Mouse (Mus musculus): ENCODE data around the gene Kdelr1.

Kdelr1 gene

DNA sequence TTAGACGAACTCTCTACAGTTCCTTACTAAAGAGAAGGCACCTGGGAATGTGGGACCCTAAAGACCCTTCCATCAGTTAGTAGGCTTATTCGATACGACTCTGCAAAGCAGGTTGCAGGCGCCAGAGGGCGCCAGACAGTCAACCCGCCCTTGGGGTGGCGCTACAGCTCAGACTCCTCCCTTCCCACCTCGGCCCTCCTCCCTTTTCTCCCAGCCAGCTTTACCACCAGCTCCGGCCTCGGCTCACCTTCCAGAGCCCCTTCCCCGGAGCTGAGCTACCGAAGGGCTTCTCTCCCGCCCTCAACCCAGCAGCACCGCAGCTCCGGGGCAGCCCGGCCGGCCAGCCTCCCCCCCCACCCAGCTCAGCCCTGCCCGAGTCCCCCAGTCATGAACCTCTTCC is at the start of gene Kdelr1:
Gene Kdelr1 (plus strand): TSS at position 149 of the 400 bp plus-strand sequence.
- DNase-seq (ENCODE audit: low spot score), result peak; percentile 90

DNA sequence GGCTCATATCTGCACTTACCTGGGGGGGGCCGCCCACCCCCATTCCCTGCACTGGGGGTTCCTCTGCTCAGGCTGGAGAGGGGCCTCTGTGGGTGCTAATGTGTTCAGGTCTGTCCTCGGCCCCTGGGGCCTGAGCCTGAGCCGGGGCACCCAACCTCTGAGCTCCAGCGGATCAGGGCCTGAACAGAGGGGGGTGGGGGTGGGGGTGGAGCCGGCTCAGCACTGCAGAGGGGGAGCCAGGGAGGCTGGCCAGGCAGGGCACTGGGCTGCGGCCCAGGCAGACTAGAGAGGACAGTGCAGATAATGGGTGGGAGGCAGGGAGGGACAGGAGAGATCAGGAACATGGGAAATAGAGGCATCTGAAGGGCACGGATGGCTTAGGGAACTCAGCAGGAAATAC is 48.0 kb upstream of the Kdelr1 start, which contains the start of gene Kcnj14:
Gene Kcnj14 (minus strand): TSS at position 185 of the 400 bp plus-strand sequence.
- no peak for DNase-seq (ENCODE audit: low spot score)

DNA sequence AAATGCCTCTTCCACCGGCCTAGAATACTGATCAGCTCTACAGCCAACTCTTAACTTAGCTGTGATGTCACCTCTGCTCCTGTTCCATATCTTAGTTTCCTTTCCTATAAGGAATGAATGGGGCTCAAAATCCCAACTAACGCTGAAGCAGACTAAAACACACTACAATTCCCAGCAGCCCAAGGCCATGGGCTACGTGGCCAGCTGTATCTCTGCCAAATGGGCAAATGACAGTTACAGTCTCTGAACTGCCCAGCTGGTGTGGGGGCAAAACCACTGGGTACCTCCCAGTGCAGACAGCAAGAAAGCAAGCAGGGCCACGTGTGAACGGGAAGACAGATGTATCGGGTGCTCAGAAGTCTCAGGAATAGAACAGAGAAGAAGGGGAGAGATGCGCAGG is 45.9 kb upstream of the Kdelr1 start:
- no peak for DNase-seq (ENCODE audit: low spot score)

DNA sequence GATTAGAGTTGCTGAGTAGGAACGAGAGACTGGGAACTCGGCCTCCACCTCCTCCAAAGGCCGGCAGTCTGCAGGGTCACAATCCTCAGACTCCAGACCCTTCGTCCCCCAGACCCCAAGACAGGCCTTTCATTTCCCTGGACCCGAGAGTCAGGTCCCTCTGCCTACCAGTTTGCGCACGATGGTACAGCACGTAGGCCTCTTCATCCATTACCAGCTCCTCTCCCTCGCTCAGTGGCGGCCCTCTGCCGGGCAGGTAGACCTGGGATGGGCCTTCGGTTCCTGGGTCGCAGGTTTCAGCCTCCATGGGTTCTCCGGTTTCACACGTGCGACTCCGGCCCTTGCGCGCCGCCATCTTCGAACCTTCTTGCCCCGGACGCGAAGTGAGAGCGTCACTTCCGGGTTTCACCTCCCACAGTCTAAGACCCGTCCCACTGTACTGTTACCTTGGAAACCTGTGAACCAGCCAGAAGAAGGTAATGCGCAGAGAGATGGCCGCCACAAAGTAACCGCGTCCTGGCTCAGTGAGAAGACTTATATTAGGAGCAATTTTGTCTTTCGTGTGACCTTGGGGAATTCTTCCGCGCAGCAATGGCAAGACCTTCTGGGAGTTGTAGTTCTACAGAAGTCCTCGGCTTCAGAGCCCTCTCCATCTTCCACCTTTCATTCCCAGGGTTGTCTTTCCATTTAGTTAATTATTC is 42.0 kb upstream of the Kdelr1 start, which contains the start of gene Grwd1:
Gene Grwd1 (minus strand): TSS at position 518 of the 701 bp plus-strand sequence.
- peak; percentile 82 for DNase-seq (ENCODE audit: low spot score)

DNA sequence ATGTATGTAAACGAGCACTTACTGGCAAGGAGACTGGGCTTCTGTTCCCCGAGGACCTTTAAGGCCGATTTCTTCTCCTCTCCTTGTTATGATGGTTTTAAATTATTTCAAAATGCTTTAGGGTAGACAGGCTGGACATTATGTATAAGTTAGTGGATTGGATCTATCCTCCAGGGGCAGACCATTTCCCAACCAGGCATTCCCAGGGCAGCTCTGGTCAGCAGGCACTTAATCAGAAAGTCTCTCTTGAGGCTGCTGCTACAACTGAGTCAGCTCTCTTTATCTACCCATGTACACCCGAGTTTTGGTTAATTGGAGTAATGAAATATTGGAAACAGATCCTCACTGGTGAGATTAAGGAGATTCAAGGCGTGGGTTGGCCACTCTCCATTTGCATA is 41.4 kb upstream of the Kdelr1 start:
- DNase-seq (ENCODE audit: low spot score), result no peak

DNA sequence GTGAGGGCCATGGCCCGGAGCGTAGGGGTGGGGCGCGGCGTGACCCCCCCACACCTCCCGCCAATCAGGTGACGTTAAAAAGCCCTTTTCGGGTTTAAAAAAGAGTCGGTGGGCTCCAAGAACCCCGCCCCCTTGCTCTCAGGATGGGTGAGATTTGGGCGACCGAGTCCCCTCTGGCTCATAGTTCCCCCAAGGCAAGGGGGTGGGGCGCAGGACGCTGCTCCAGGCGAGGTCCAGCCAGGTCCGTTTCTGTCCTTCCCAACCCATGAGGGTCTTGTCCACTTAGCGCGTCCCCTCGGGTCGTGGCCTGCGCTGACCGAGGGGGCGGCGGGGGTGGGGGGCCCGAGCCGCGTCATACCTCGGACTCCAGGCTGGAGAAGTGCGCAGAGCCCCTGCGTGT is 40.1 kb upstream of the Kdelr1 start:
- DNase-seq (ENCODE audit: low spot score), result no peak

DNA sequence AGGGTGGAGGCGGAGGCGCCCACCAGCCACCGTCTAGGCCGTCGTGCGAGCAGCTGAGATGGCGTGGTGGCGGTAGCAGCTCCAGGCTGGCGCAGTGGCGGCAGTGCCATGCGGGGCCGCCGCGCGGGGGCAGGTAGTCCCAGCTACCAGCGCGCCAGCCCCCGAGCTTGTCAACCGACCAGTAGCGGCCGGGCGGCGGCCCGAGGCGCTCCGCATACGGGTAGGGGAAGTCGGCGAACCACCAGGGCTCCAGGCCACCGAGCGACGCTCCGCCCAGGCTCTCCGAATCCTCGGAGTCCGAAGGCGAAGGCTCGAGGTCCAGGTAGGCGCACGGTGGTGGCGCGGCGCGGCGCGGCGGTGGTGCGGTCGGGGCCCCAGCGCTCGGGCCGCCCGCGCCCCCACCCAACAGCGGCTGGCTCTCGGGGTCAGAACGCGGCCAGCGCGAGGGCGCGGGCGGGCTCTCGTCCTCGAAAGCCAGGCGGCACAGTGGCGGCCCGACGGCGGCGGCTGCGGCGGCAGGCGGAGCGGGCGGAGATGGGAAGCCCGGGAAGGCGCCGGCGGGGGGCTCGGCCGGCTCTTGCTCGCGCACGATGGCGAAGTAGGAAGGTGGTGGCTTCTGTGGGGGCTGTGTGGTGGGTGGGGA is 39.3 kb upstream of the Kdelr1 start:
- peak; percentile 13 for DNase-seq (ENCODE audit: low spot score)

DNA sequence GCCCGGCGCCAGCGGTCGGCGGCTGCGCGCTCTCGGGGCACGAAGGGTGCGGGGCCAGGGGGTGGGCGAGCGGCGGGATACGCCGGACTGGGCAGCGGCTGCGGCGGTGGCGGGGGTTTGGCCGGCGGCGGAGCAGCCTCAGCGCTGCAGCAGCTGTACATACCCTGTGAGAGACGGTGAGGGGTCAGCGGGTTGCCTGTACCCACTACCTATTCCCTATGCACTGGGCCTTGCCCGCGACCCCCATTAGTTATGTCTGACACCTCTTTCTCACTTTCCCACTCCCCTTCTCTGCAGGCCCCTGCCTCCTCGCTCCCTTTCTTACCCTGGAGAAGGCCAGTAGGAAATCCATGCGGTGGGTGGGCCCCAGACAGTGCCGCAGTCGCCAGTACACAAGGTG is 38.6 kb upstream of the Kdelr1 start:
- no peak for DNase-seq (ENCODE audit: low spot score)

DNA sequence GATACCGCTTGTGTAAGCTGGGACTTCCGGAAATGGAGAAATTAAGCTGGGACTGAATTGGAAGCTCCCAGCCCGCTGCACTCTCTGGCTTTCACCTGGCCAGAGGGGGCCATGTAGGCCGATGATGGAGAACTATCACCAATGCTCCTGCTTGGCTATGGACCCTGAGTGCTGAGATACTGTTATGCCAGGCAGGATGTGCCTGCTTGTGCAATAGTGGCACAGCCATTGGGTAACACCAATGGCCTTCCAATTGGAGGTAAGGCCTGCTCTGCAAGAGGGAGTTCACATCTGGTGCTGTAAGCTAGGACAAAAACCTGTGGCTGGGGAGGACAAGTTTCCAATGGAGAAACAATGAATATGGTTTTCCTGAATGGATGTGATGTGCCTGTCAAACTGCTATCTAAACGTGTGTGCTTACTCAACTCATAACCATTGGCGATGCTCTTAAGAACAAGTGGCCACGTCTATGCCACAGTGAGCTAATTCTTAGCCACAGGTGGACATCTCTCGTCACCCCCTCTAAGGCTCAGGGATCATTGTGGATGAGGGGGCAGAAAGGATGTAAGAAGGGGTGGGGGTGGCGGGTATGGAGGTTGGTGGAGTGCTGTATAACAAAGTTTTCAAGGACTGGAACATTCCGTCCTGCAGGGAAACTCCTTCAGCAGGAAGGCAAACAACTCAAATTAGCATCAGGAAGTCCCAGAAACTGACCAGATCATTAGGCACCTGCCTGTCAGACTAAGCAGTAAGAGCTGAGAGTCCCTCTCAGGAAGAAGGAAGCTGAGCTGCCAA is 29.4 kb upstream of the Kdelr1 start:
- DNase-seq (ENCODE audit: low spot score), result no peak

DNA sequence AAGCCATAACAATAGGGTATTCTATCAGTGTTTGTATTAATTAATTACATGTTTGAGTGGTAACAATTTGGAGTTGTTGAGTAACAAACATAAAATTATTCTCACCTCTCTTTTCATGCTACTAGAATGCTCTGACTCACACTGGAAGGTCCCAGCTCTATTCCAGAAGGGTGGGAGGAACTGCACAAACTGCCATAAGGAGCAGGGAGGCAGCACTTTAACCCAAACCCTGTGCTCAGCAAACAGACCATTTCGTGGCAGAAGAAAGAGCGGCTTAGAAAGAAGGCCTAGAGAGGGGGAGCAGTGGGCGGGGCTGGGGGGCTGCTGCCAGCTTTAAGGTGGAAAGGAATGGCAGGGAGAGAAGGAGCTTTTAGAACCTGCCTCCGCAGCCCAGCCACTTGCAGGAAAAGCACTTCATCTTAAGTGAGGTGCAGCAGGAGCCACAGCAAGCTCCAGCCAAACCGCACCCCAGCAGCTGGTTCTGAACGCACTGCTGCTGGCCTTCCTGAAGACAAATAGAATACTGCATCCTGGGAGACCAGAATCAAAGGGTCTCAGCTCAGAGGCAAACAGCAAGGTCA is 24.0 kb upstream of the Kdelr1 start:
- DNase-seq (ENCODE audit: low spot score), result no peak

DNA sequence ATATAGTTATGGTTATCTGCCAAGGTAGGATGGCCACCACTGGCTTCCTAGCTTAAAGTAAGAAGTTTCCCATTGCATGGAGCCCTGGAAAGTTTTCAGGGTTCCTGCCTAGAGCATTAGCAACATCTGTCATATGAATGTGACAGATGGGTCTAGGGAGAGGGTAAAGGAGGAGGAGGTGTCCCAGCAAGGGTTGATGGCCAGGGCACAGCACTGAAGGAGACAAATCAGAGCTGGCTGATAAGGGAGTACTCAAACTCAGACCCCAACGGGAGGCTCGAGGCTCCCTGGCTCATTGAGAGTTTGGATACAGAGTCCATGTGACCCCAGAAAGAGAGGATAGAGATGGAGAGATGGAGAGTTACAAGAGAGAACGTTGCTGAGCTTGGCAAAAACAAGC is 21.9 kb upstream of the Kdelr1 start:
- DNase-seq (ENCODE audit: low spot score), result no peak

DNA sequence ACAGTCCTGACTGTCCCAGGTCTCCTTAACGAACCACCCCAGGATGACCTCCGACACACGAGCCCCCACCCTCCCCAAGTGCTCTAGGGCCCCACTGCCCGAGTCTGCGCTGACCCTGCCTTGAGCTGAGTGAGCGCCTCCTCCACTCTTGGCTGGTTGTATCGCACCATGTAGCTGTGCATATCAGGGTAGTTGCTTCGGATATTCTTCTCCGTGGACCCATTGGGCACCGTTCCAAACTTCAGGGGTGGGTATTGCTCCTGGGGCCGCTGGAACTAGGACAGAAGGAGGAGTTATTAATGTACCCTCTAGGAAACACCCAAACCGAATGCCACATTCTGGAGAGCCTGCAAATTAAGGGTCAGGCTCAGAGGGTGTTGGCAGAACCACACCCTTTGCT is 19.5 kb upstream of the Kdelr1 start:
- DNase-seq (ENCODE audit: low spot score), result no peak

DNA sequence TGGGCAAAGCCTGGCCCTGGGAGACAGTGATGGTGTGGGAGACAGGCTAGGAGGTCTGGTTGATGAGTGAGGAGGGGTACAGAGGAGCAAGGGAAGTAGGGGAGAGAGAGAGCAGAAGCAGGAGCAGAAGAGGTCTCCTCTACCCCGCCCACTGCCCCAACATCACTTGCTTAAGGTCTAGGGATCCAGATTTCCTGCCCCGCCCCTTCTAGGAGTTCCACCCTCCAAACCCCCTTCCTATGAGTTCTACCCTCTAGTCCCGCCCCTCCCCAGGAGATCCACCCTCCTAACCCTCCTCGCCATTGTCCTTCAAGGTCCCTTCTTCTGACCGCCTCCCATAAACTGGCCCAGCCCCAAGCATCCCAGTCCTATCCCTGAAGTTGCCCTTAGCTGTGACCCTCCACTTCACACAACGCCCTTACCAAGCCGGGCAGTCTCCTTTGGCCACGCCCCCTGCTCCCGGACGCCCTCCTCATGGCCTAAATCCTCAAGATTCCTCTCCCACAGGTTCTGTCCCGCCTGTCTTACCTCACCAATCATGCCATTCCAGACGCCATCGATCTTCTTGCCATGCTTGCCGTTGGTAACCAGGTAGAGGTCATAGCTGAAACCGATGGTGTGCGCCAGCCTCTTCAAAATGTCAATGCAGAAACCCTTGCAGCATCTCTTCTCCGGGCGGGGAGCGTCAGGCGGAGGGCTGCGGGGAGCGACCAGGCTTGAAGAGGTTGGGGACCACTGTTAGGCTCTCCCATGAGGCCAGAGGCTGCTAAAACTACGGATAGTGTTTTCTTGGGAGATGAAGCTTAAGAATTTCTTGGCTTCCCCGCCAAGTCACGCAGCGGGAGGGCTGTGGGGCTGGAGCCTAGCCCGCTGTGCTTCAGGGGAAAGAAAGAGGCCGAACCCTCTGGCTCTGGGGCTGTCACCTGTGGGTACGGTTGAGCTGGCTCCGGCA is 15.3 kb upstream of the Kdelr1 start:
- DNase-seq (ENCODE audit: low spot score), result no peak

DNA sequence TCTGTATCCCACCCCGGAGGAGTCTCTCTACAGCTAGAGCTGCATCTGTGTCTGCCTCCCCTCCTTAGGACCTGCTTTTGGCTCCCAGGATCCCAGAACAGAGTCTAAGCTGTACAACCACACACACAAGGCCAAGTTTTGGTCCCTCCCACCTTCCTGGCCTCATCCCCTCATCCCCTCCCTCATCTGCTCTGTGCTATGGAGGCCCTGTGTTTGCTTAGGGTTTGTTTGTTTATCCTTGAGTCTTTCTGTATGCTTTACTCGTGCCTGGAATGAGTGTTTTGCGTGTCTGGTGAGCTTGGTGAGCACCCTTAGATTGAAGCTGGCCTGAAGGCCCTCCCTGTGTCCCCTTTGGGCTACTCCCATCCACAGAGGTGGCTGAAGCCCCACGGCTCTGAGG is 13.6 kb upstream of the Kdelr1 start:
- no peak for DNase-seq (ENCODE audit: low spot score)

DNA sequence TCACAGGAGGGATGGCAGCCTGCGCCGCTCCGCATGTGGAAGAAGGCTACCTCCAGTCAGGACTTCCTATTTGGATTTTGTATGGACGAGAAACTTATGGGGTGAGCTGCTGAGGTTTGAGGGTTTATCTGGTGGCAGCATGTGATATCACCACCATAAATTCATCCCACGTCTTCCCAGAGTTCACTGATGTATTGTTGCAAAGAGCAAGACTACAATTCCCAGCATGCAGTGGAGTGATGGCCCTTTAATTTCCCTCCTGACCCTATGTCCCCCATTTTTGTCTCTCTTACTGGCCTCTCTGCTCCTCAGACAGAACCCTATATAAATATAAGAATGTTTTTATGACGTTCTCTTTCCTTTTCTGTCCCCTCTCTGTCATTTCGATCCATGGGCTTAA is 9.8 kb upstream of the Kdelr1 start:
- no peak for DNase-seq (ENCODE audit: low spot score)

DNA sequence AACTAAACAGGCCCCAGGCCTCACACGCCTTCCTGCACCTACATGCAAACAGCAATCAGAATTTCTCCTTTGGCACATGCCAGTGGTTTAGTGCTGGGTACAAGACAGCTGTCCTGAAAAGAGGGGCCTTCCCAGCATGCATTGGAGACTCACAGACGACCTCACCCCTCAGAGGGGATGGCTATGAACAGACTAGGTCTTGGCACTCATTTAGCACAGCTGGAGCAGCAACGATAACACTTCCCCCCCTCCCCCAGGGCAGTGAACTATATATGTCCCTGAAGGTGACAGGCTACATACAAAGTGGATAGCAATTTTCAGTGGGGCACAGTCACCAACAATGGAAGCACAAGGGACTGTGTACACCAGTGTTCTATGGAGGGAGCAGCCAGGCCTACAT is 8.1 kb upstream of the Kdelr1 start:
- DNase-seq (ENCODE audit: low spot score), result no peak

DNA sequence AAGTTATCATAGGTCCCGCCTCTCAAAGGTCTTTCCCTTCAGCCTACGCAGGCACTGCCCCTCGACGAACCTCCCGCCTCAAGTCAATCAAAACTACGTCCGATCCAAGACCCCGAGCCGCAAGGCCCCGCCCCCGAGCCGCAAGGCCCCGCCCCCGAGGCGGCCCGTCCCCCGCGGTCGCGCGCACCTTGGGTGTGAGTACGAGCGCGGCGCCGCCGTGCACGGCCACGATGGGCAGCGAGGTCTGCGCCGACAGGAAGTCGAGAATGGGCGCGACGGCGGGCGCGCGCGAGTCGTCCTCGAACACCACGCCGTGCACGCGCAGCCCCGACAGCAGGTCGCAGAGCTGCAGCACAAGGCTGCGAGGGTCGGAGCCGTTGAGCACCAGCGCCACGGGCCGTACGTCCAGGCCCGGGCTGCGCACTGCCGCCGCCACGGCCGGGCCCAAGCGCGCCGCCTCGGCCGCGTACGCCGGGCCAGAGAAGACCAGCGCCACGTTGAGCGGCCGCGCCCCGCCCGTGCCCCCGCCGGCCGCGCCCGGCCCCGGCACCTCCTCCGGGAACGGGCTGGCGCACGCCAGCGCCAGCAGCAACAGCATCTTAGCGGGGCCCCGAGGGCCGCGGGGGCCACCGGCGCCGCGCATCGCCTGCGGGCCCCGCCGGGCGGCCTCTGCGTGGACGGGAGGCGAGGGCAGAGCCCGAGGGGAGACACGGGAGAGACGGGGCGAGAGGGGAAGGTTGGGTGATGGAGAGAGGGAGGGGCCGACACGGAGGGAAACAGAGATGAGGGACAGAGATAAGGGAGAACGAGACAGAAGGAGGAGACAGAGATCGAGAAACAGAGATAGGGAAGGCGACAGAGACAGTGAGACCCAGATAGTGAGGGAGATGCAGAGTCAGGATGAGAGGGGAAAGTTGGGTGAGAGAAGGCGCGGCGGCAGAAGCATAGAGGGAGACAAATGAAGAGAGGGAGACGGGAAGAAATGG is 6.4 kb upstream of the Kdelr1 start:
- DNase-seq (ENCODE audit: low spot score), result peak; percentile 85

DNA sequence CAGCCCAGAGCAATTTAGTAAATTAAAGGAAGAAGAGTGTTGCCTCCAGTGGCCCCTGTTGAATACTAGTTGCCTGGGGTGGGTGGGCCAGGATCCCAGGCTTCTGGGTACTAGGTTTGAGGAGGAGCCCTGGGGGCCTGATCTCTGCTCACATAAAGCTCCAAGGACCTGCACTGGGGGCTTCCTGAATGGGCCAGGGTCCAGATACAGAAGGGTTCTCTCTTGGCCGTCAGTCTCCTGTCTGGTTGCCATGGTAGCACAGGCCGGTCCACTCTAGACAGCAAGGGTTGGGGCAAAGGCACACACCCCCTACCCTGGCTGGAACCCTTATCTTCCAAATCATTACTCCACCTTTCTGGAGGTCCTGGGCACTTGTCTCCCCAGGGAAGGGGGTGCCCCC is 4.7 kb upstream of the Kdelr1 start:
- no peak for DNase-seq (ENCODE audit: low spot score)

DNA sequence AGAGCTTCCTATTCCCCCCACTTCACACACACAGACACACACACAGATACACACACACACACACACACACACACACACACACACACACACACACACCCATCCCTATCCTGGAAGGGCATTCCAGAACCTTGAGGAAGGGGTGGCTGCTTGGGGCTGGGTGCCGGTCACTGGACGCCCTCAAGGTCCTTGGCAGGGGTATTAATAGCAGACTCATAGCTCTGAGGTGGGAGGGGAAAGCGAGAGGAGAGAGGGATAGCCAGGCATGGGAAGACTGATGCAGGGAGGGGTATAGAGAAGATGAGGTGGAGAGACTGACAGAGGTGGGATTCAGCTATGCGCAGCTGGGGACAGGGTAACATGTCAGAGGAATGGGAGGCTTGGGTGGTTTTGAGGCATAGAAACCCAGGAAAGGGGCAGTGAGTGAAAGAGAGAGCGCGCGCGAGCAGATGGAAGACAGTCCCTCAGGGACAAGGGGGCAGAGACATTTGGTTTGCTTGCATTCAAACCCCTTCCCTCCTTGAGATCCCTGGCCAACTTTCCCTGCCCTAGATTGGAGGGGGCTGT is 3.4 kb upstream of the Kdelr1 start:
- no peak for DNase-seq (ENCODE audit: low spot score)

DNA sequence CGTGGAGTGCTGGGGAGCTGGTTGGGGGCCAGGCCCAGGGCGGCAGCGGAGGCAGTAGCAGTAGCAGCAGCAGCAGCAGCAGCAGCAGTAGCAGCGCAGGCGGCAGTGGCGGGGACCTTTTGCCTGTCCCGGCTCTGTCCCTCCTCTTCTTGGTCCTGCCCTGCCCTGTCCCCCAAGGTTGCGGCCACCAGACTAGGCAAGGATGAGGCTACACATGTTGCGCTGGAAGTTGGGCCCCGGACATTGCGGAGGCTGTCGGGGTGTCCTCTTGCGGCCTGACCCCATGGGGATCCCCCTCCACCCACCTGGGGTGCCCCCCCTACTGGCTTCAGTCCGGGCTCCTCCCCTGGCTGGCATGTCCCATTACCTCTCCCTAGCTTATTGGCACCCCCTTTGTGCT is 2.8 kb upstream of the Kdelr1 start:
- DNase-seq (ENCODE audit: low spot score), result no peak
